Mouse (Mus musculus) CD8-positive naive resting alpha-beta T cell, adult 2 months (primary cell): ENCODE data around the gene Glt6d1.

Experiments
- DNase-seq, 2 experiments: peaks; one replicate each; pipeline ENCODE4 v3.0.0; 2022; ENCODE audit warnings: low read depth in 2 of 2, low spot score in 2 of 2

The Glt6d1 gene

DNA sequence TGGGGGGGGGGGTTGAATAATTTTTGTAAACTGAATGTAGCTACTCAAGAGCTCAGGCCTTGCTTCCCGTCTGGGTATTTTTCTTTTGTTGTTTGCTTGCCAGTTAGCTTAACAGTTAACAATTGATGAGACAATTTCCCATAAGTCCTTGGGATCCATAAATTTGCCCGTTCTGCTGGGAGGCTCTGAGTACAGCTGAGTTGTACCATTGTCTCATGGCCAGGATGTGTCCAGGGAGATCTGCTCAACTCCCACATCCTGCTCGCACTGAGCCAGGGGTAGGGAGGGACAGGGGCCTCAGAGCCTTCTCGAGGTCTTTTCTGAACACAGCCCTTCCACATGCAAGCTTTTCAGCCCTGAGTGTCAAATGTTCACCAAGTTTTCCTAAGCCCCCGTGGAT lies 17.6 kb downstream of the Glt6d1 start:
- DNase-seq = no peak

DNA sequence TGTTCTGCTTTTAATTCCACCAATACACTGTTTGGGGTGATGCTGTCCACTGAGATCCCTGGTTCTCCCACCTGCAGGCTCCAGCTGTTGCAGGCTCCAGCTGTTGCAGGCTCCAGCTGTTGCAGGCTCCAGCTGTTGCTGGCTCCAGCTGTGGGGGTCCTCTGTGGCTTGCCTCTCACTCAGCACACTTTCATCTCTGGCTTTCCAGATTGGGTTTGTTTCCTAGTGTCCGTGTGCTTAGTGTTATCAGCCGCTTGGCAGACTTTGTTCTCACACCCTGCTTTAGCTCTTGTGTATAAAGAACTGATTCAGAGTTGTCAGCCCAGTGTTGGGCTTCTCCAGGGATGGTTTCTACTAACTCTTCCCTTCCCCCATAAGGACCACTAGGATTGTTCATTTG lies 18.0 kb downstream of the Glt6d1 start:
- DNase-seq = no peak

DNA sequence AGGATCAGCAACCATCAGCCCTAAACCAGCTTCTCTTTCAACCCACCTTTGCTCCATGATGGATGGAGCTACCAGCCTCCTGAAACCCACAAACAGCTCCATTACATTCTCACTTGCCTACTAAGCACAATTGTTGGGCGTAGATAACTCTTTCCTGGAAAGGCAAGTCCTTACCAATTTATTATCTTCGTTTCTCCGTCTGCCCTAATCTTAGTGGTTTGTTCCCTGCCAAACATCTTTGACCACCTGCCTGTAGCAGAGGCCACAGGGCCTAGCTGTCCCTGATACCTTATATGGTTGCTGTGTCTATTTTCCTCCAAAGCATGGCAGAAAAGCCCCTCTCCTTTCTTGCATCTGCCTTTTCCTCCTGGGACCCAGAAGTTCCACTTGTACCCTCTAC lies 26.6 kb downstream of the Glt6d1 start:
- no peak for DNase-seq

DNA sequence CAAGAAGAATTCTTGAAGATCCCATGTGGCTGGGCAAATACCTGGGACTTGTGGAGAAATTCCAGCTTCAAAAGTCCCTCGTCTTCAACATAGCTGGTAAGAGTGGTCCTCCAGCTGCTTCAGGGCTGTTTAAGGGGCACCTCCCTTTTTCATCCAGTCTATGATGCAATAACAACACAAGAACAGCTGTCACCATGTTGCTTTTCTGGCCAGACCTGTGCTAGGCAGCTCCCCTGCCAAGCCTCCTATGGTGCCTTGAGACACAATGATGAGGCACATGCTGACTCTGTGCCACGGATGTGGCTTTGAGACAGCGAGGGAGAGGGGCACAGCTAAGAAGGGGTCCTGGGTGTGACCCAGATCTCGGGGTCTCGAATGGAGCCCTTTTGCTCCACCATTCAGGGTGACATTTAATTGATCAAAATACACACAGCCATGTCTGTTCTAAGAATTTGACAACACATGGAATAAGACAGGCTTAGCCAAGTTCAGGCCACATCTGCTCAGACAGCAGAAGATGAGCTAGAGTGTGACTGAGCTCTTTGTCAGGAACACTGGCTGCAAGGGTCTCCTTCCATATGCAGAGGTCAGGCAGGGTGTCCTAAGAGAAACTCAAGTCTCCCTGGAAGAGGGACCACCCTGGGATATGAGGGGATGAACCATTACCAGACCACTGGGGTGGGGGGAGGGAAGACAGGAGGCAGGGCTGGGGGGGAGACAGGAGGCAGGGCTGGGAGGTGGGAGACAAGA lies 29.9 kb downstream of the Glt6d1 start:
- no peak for DNase-seq

DNA sequence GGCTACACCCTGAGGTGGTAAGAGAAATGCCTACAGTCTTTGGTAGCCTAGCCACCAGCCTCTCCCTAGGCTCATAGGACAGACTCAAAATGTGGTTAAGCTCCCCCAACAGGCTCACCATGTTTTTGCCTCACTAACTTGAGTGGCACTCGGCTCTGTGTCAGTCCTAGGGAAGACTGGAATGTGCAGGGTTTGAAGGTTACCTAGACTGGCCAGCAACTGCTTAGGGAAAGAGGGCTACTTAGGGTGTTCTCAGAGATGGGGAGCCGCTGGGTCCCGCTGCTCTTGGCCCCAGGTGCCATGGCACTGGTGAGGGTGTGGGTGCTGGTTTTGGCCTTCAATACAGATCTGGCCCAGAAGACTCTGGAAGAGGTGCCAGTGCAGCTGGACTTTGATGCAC lies 33.7 kb downstream of the Glt6d1 start, which contains the start of gene Gm13539:
Gm13539 (plus strand) TSS at position 301 of the 400 bp plus-strand sequence.
- no peak for DNase-seq

DNA sequence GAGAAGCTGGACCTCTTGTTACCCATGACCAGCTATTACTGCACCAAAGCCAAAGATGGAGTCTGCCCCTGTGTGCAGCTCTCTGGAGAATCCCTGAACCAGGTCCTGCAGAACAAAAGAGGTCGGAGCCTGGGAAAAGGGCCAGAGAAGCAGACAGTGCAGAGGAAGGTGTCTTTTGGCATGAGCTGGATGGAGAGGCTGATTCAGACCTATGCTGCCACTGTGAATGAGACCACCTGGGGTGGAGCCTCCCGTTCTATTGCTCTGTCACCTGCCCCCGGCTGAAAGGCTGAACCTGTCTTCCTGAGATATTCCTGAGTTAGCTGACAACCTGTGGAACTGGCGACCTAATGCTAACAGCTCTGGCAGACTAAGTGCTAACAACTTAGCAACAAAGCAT lies 34.7 kb downstream of the Glt6d1 start:
- no peak for DNase-seq

DNA sequence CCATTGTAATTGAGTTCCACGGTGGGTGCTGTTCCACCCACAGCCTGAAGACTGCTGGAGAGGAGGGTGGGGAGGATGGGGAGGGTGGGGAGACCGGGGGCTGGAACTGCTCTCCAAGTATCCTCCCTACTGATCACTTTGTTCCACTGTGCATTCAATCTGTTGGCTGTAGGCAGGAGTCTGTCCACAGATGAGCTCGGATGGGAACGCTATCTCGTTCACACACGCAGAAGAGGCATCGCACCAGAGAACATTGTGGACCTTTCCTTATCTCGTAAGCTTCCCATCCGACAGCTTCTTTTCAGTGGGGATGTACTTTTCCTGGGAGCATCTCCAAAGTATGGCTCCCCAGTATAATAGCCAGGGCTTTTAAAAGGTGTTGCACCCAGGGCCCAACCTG lies 36.6 kb downstream of the Glt6d1 start:
- DNase-seq = no peak

DNA sequence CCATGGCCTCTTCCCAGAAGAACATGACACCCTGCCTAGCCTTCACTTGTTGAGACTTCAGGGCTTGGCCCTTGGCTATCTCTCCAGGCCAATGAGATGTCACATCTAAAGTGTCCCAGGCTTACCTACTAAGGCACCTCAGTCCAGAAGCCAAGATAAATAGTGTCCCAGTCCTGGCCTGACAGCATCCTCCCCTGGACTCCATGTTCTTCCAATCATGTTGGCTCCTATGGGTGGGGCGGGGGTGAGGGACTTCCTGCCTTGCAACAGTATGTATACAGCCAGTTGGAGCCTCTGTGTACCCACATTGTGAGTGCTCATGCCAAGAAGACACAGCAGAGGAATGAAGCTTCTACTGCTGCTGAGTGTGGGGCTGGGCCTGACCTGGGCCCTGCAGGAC lies 38.9 kb downstream of the Glt6d1 start, which contains the start of gene Lcn11:
Lcn11 (plus strand) TSS at position 301 of the 400 bp plus-strand sequence.
- no peak for DNase-seq

DNA sequence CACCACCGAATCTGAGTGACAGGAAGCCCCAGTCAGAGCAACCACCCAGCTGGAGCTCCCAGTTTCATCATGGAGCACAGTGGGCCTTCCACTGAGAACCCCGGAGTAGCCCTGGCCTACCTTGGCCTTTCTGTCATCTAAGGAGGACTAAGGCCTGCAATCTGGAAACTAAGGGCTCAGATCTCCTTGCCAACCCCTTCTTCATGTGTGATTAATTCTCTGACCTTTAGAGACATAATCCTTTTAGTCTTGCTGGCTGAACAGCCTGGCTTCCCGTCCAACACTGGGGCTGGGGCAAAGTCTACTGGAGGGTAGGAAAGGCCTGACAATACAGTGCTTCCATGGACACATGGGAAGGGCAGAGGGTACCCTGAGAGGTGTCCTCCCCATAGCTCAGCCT lies 39.7 kb downstream of the Glt6d1 start:
- DNase-seq = no peak

DNA sequence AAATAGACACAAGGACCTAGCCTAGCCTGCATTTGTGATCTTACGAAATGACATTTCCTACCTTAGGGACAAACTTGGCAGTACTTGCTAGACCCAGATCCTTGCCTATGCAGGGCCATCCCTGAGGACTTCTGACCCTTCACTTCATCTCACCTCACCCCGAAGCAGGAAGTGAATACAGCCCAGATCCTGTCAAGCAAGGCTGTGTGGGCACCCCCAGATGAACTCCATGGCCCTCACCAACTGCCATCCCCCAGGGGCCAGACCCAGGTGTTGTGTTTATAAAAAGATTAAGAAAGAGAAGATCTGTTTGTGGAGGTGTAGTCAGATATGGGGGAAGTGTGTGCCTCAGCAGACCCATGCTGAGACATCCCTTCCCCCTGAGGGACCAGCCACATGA lies 41.0 kb downstream of the Glt6d1 start:
- no peak for DNase-seq

DNA sequence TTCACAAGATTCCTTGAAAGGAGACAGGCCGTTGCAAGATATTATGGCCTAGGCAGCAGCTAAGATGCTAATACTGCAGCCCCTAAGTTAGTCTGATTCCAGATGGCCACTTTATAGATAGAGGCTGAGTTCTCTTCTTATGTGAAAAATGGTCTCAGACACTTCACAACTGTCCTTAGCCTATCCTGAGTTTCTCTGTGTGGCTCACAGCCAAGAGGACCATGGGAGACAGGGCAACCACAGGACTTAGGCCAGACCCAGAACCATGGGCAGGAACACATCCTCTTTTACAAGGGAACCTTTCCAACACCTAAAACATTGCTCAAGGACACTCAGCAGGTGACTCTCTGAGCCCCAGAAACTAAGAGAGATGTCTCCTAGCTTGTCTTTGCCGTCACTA lies 42.1 kb downstream of the Glt6d1 start:
- DNase-seq = no peak

DNA sequence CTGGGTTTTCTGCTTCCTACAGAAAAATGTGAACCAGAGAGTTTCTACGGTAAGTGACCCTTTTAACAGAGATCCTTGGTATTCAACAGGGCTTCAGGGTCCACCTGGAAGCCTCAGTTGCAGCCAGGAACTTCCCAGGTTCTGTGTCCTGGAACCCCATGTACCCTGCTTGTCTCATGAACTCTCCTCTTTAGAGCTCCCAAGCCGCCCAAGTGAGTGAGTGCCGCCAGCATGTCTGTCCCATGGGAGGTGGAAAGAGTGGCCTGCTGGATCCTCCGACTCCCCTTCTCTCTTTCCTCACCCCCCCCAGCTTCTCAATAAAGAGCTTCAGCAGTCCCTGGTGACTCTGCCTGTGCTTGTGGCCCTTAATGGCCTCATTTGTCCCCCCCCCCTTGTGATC lies 47.9 kb downstream of the Glt6d1 start:
- no peak for DNase-seq

DNA sequence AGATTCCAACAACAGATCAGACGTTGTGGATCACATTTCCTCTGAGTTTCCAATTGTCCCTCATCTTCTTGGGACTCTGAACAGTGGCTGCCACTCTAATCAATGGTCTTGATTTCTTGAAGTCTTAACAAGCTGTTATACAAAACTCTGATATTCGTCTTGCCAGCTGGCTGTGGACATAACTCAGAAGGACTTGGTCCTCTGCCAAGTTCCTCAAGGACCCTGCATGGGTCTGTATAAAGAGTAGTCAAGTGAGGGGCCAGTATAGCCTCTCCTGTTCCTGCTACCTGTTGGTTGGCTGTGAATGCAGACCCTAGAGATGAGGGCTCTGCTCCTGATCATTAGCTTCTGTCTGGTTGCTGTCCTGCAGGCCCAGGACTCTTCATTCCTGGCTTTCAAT lies 50.4 kb downstream of the Glt6d1 start, which contains the start of gene Lcn3:
Lcn3 (plus strand) TSS at position 301 of the 400 bp plus-strand sequence.
- DNase-seq = no peak

DNA sequence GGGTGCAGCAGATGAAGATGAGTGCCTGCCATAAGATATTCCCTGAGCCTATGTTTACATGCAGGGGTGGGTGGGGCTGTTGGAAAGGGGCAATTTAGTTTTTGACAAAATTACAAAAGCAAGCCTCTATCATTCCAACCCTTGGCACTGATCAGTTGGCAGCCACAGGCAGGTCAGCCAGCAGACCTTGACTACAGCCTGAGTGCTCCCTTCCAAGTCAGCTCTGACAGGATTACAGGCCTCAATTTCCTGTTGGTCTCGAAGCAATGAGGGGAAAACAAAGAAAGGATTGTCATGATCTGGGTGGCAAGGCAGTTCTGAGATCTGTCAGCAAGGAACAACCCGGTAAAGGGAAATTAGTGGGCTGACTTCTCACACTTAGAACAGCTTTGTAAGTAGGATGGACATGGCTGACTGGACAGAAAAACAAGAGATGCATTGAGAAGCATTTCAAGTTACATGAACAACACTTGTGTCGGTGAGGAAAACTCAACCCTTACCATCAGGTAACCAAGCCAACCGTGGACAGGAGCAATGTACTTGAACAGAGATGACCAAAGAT lies 57.5 kb downstream of the Glt6d1 start:
- no peak for DNase-seq

DNA sequence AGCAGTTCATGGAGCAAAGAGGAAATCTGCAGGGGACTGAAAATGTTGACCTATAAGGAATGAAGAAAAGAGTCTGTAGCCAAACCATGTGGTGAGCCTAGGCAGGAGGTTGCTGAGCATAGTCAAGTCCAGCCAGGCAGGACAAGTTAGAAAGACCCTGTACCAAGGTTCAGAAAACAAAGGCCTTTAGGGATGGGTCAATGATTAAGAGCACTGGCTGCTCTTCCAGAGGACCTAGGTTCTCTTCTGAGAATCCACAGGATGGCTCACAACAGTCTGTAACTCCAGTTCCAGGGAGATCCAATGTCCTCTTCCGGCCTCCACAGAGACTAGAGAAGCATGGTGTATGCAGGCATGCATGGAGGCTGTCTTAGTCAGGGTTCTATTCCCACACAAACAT lies 61.4 kb downstream of the Glt6d1 start:
- DNase-seq = no peak
